Mouse (Mus musculus): Measurements from ENCODE around the gene Aurkb.
"Not testable (repeated sequence)": the region's sequence is repeated elsewhere in the genome, so short reads cannot be mapped to it uniquely, and the experiment has no call there.

Gene Aurkb

GRCm38 (mm10) chr11:69080855-69081222 lies 35.4 kb downstream of the Aurkb start:
- DNase-seq (ENCODE audit: low spot score), result no peak

GRCm38 (mm10) chr11:69081613-69082012 lies 36.2 kb downstream of the Aurkb start:
- DNase-seq (ENCODE audit: low spot score), result no peak

- no peak for DNase-seq (ENCODE audit: low spot score)
These were observed 40.2 kb downstream of the Aurkb start for GRCm38 (mm10) chr11:69085608-69086007.

- no peak for DNase-seq (ENCODE audit: low spot score)
These were observed 40.9 kb downstream of the Aurkb start for GRCm38 (mm10) chr11:69086390-69086789.

GRCm38 (mm10) chr11:69087082-69087481 lies 41.6 kb downstream of the Aurkb start:
- DNase-seq (ENCODE audit: low spot score), result no peak

- no peak for DNase-seq (ENCODE audit: low spot score)
These were observed 42.1 kb downstream of the Aurkb start for GRCm38 (mm10) chr11:69087597-69087996.

- peak; percentile 91 for DNase-seq (ENCODE audit: low spot score)
These were observed 42.8 kb downstream of the Aurkb start, which contains the start of gene Vamp2 for GRCm38 (mm10) chr11:69088103-69088855. Vamp2 (plus strand) TSS chr11:69088490.

- no peak for DNase-seq (ENCODE audit: low spot score)
These were observed 43.6 kb downstream of the Aurkb start for GRCm38 (mm10) chr11:69088856-69089615.

GRCm38 (mm10) chr11:69089616-69090290 lies 44.3 kb downstream of the Aurkb start:
- no peak for DNase-seq (ENCODE audit: low spot score)

GRCm38 (mm10) chr11:69090367-69090766 lies 44.9 kb downstream of the Aurkb start:
- no peak for DNase-seq (ENCODE audit: low spot score)

- DNase-seq (ENCODE audit: low spot score), result no peak
These were observed 46.3 kb downstream of the Aurkb start for GRCm38 (mm10) chr11:69091566-69092385.

- peak; percentile 86 for DNase-seq (ENCODE audit: low spot score)
These were observed 46.9 kb downstream of the Aurkb start for GRCm38 (mm10) chr11:69092386-69092751.

- no peak for DNase-seq (ENCODE audit: low spot score)
These were observed 47.4 kb downstream of the Aurkb start for GRCm38 (mm10) chr11:69092871-69093270.

- DNase-seq (ENCODE audit: low spot score), result not testable (repeated sequence)
These were observed 48.4 kb downstream of the Aurkb start for GRCm38 (mm10) chr11:69093856-69094255.

- DNase-seq (ENCODE audit: low spot score), result peak; percentile 97
These were observed 49.4 kb downstream of the Aurkb start, which contains the start of gene Per1 for GRCm38 (mm10) chr11:69094697-69095429. Per1 (plus strand) TSS chr11:69095217.

- DNase-seq (ENCODE audit: low spot score), result no peak
These were observed 50.2 kb downstream of the Aurkb start for GRCm38 (mm10) chr11:69095511-69096231.

- no peak for DNase-seq (ENCODE audit: low spot score)
These were observed 51.0 kb downstream of the Aurkb start for GRCm38 (mm10) chr11:69096360-69096986.

- DNase-seq (ENCODE audit: low spot score), result peak; percentile 99
These were observed 51.8 kb downstream of the Aurkb start for GRCm38 (mm10) chr11:69096987-69097900.
